Mouse (Mus musculus) mature B cell (primary cell): Measurements from ENCODE around the gene Rapgef3.

ENCODE experiments used
- in situ Hi-C: fragments of 300-500 bp; cut with MboI; formaldehyde crosslinking; loops from 2 replicates; pipeline ENCODE4 v1.14.3; 2019

Gene Rapgef3

DNA sequence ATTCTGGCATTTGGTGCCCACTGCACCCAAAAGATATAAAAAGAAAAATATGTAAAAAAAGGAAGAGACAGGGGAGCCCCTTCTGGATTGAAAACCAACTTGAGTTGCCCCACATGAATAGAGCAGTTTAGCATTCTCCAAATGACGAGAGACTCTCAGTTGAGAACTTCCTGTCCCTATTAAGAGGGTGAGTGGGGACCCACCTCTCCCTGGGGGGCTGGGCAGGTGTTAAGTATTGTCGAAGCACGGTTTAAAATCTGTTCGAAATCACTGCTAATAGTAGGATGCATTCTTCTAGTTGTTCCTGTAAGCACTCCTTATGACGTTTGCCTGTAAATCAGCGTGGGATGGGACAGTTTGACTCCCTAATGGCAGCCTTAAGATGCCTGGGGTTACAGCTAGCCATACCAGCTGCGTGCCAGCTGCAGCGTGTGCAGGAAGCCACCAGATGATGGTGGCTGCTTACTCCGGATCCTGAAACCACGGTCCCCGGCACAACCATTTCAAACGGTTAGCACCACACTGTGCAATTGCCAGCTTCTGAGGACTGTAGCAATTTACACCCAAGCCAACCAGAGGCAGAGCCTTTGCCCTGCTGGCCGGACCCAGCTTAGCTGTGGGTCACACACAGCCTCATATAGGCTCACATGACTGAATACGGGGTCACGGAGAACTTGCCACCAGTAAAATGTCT, 46.6 kb downstream of the Rapgef3 start:
- in situ Hi-C loops: no loop called here

DNA sequence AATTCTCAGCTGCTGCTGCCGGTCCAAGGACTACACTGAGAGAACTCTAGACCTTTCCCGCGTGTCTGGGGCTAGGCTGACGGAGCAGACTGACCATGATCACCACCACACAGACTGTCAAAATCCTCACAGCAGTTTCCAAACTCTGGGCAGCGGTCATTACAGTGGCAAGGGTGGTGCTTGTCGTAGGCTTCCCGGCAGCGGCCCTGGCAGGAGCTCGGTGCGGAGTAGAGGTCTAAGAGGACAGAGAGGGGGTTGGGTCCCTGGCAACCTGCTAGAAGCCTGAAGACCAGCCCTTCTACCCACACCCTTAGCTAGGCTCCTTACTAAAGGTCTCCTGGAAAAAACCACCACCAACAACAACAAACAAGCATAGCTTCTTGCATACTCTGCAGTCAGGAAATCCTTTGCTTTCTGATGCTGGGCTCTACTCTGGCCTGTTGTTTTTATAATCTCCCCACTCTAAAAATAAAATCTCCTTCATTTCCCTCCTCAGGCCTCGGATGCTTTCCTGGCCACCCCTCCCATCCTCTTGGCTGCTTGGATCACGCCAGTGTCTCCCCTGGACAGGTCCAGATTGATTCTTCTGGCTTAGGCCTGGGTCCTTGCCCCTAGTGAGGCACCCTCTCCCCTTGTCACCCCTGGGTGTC, 47.6 kb downstream of the Rapgef3 start:
- in situ Hi-C loops: no loop called here

DNA sequence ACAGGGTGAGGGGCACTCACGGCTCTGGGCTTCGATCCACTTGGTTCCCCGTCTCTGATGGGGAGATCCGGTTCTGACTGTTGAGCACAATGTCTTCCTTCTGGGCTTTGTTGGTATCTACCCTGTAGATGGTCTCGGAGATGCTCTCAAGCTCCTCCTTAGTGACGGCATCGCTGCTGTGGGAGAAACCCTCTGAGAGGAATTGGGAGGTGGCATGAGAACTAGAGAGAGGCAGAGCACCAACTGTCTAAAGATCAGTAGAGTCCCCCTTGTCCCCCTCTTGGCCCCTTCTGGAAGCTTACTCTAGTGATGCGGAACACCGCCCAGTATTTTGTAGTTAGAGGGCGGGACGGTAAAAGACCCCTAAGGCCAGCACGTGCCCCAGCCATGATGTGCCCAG, 48.3 kb downstream of the Rapgef3 start:
- in situ Hi-C loops: loop anchor here (5.0 to 10.0 kb wide), 3 partner anchors 63 to 245 kb away; partner anchors contain the start of gene Tmem106c

DNA sequence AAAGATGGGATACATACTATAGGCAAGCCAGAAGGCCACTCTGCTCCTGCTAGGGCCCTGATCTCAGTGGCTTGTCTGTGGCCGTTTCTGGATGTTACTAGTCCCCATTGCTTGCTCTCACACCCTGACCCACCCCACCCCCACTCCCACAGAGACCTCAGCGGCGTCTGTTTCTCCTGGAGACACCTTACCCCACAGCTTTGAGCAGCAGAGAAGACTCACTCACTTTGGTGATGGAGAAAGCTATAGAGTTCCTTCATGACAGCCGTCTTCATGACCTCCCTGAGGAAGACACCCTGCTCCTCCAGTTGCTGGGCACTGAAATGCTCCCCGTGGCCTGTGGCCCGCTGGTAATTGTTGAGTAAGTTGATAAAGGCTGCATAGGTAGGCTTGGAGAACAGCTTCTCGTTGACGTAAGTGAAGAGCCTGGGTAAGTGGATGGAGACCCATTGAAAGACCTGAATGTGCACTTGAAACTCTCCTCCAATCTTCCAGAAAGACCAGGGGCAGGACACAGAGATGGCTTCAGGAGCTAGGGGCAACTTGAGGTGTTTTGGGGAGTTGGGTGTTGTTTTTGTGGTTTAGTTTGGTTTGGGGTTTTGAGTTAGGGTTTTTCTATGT, 49.1 kb downstream of the Rapgef3 start:
- in situ Hi-C loops: loop anchor here (5.0 to 10.0 kb wide), 3 partner anchors 64 to 246 kb away; partner anchors contain the start of gene Tmem106c

- in situ Hi-C loops: loop anchor here (5.0 to 10.0 kb wide), 3 partner anchors 64 to 247 kb away; partner anchors contain the start of gene Tmem106c
These were observed 49.8 kb downstream of the Rapgef3 start for GRCm38 (mm10) chr15:97717861-97718534.

GRCm38 (mm10) chr15:97716782-97717181, 51.0 kb downstream of the Rapgef3 start:
- in situ Hi-C loops: loop anchor here (5.0 to 10.0 kb wide), 3 partner anchors 66 to 248 kb away; partner anchors contain the start of gene Tmem106c

DNA sequence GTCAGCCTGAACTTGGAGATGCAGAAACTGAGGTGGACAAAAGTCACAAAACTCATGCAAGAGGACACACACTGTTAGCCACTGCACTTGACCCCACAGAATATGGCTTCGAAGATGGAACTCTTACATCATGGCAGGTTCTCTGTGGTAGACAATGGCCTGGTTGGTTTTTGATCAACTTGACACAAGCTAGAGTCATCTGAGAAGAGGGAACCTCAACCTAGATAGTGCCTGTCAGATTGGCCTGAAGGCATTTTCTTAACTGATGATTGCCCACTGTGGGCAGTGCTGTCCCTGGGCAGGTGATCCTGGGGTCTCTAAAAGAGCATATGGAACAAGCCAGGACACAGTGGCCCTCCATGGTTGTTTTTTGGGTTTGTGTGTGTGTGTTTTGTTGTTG, 52.0 kb downstream of the Rapgef3 start:
- in situ Hi-C loops: loop anchor here (5.0 to 10.0 kb wide), 3 partner anchors 67 to 249 kb away; partner anchors contain the start of gene Tmem106c

- in situ Hi-C loops: loop anchor here (5.0 to 10.0 kb wide), 3 partner anchors 67 to 250 kb away; partner anchors contain the start of gene Tmem106c
These were observed 52.7 kb downstream of the Rapgef3 start for GRCm38 (mm10) chr15:97715083-97715482.

GRCm38 (mm10) chr15:97712546-97712945, 55.2 kb downstream of the Rapgef3 start:
- in situ Hi-C loops: loop anchor here (10.0 kb wide), 1 partner anchor 252 kb away; the partner anchor contains the start of gene Tmem106c

DNA sequence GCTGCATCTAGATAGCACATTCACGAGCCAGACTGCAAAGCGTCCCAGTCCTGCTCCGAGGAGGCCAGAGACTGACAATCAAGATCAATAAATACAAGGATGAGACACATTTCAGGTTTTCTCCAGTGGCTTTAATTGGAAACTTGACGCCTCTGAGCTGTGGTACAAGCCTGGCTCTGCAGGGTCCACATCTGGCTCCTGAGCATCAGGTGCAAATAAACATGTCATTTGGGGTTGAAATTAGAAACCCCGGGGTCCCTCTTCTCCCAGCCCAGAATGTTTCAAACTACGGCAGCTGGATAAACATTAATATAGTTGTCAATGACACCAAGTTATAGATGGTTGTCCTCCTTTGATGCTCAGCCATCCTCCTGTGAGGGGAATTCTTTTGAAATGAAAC, 56.9 kb downstream of the Rapgef3 start:
- in situ Hi-C loops: loop anchor here (10.0 kb wide), 1 partner anchor 254 kb away; the partner anchor contains the start of gene Tmem106c

GRCm38 (mm10) chr15:97705211-97706050, 62.3 kb downstream of the Rapgef3 start, which contains the start of gene Rpap3:
Gene Rpap3, minus strand, starts transcription at chr15:97705825.
- in situ Hi-C loops: no loop called here

- in situ Hi-C loops: no loop called here
These were observed 71.2 kb downstream of the Rapgef3 start for GRCm38 (mm10) chr15:97696616-97697015.
